Mouse (Mus musculus) spleen, adult 2 months (tissue): Measurements from ENCODE around the gene Cacna1f. TPM values are rescaled to one million over a fixed set of nuclear protein-coding genes. Genes with fewer than 3 reads are reported as not detected.
A peak's percentile ranks its signal among the peaks of the same experiment; 100 is the strongest.

ENCODE experiments used
- DNase-seq, 2 experiments: peaks; one replicate each; pipeline versions ENCODE4 v3.0.0 to v3.0.0-alpha.2; 2012 to 2021; ENCODE audit warnings: low spot score in 2 of 2, low read depth in 1 of 2
- H3K27ac ChIP-seq: fragments of 200-500 bp; 2 replicates; pipeline ENCODE4 v1.5.1; 2012; ENCODE audit warnings: low read length, inconsistent platforms; ENCODE audit not compliant: insufficient read depth
- H3K27me3 ChIP-seq: fragments of 200-500 bp; 2 replicates; pipeline ENCODE4 v1.6.1; 2012; ENCODE audit warnings: mild to moderate bottlenecking, moderate library complexity, low read length, inconsistent platforms; ENCODE audit not compliant: control insufficient read depth, insufficient read depth
- H3K36me3 ChIP-seq: fragments of 200-500 bp; 2 replicates; pipeline ENCODE4 v1.6.1; 2012; ENCODE audit warnings: mild to moderate bottlenecking, low read length, inconsistent platforms; ENCODE audit not compliant: control insufficient read depth, insufficient read depth
- H3K4me1 ChIP-seq: fragments of 200-500 bp; 2 replicates; pipeline ENCODE4 v1.6.1; 2011; ENCODE audit warnings: inconsistent platforms; ENCODE audit not compliant: control insufficient read depth, insufficient read depth, insufficient read length
- H3K4me3 ChIP-seq: fragments of 200-500 bp; 2 replicates; pipeline ENCODE4 v1.5.1; 2011; ENCODE audit warnings: mild to moderate bottlenecking, inconsistent platforms; ENCODE audit not compliant: insufficient read depth, insufficient read length; ENCODE audit errors: extremely low read depth
- CTCF ChIP-seq: fragments of 200-500 bp; IDR thresholded peaks from 2 replicates; pipeline ENCODE4 v1.5.1; 2011; ENCODE audit warnings: mild to moderate bottlenecking, inconsistent platforms; ENCODE audit not compliant: insufficient read depth, insufficient read length, insufficient replicate concordance; ENCODE audit errors: extremely low read depth
- POLR2A ChIP-seq: fragments of 200-500 bp; IDR thresholded peaks from 2 replicates; pipeline ENCODE4 v1.6.1; 2011; ENCODE audit warnings: low read depth, low read length, inconsistent platforms
- WGBS: fragments of 180-500 bp; shearing (Covaris S2); methylation state at CpG from one replicate; pipeline ENCODE4 v1.1.7; 2018; 5-methylcytosine and 5-hydroxymethylcytosine counted together
- polyA plus RNA-seq: library from polyadenylated mRNA; depleted of rRNA; stranded (reverse); fragments of >200 nt; gene quantifications from 2 replicates; pipeline ENCODE4 v1.2.3, GENCODE M21; 2012

Gene Cacna1f
- polyA plus RNA-seq, 1 experiment = 0.09 TPM

- DNase-seq = no peak
- TF ChIP-seq CTCF (no peak), POLR2A (no peak)
- Histone ChIP-seq H3K4me3 (no peak overlapping the region), H3K36me3 (peaks cover 12% of the 10 kb centered on the region), H3K27ac (no peak overlapping the region), H3K4me1 (no peaks in the 10 kb centered on the region), H3K27me3 (no peaks in the 10 kb centered on the region)
- 87% methylated on average over 11 of the region's 11 CpGs for WGBS
Measured at GRCm38 (mm10) chrX:7664791-7665190, 57.9 kb downstream of the Cacna1f start.

DNA sequence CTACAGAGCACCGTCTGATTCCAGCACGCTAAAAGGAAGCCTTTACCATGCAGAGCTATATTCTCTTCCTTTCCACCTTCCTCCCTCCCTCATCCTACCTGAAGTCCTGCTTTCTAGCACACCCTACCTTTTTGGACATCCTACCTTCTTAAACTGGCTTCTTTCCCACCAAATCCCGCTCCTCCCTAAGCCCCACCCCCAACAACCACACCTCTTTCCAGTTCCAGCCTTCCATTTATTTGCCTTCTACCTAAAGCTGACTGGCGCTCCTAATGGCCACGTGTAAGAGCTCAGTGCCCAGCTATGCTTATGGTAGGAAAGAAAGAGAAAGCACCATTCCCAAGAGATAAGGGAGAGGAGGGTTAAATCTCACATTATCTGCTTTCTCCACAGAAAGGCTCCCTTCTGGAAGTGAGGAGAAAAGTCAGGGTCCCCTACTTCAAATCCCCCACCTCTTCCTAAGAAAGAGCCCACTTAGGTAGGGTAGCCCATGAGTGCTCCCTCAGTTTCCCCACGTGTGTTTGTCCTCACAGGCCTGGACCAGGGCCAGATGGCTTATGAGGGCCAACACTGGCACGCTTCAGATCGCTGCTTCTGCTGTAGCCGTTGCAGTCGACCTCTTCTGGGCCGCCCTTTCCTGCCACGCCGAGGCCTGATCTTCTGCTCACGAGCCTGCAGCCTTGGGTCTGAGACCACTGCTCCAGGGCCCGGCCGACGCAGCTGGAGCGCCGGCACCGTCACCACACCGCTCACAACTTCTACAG, 59.0 kb downstream of the Cacna1f start:
- 84% methylated on average over 21 of the region's 21 CpGs for WGBS
- no peak for DNase-seq
- no peak overlapping the region for H3K27ac ChIP-seq
- no peak overlapping the region for H3K4me3 ChIP-seq
- no peaks in the 10 kb centered on the region for H3K27me3 ChIP-seq
- no peaks in the 10 kb centered on the region for H3K4me1 ChIP-seq
- H3K36me3 ChIP-seq = peaks cover 12% of the 10 kb centered on the region
- TF ChIP-seq CTCF = no peak
- TF ChIP-seq POLR2A = no peak

DNA sequence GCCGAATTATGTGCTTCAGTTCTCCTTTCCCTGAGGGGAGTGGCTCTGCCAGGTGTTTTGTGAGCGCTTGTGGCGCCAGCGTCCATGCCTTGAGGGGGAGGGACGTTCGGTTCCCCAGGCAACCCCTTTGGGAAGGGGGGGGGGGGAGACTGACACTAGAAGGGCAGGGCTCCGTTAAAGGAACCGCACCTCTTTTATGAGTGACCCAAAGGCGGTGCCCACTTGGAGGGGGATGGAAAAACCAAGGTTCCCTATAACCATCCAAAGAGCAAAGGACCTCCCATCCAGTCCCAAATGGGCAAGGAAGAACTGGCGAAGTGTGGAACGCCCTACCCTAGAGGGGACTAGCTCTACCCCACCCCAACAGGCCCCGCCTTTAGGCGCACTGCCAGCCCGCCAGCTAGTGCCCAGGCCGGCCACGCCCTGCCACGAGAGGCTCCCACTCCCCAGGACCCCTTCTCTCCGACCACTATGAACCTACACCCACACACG, 63.6 kb downstream of the Cacna1f start:
- Histone ChIP-seq H3K4me1 (peaks cover 7% of the 10 kb centered on the region; the same call in 1 of the 2 replicates), H3K36me3 (peaks cover 11% of the 10 kb centered on the region), H3K27ac (peak overlapping the region; percentile 88), H3K4me3 (peak overlapping the region; percentile 91), H3K27me3 (no peaks in the 10 kb centered on the region)
- TF ChIP-seq POLR2A = no peak
- TF ChIP-seq CTCF = no peak
- DNase-seq = peak; percentile 47 to 53
- 25% methylated on average over 19 of the region's 19 CpGs for WGBS

- Histone ChIP-seq H3K27me3 (no peaks in the 10 kb centered on the region), H3K4me1 (peaks cover 7% of the 10 kb centered on the region; the same call in 1 of the 2 replicates), H3K4me3 (peak within 1 kb of the TSS; percentile 91), H3K27ac (peak within 1 kb of the TSS; percentile 88), H3K36me3 (peaks cover 11% of the 10 kb centered on the region)
- DNase-seq = peak in 1 of 2 experiments; percentile 56
- TF ChIP-seq CTCF (no peak), POLR2A (no peak)
- 34% methylated on average over 36 of the region's 36 CpGs for WGBS
Measured at GRCm38 (mm10) chrX:7670921-7671623, 64.2 kb downstream of the Cacna1f start, which contains the start of gene Plp2. TSS of gene Plp2 (minus strand) at chrX:7671390.

GRCm38 (mm10) chrX:7672739-7673138, 65.9 kb downstream of the Cacna1f start:
- 46% methylated on average over 6 of the region's 6 CpGs for WGBS
- TF ChIP-seq POLR2A (no peak), CTCF (no peak)
- H3K36me3 ChIP-seq = no peaks in the 10 kb centered on the region; the same call in 1 of the 2 replicates
- H3K27me3 ChIP-seq = no peaks in the 10 kb centered on the region
- DNase-seq = no peak
- H3K27ac ChIP-seq = peak overlapping the region; percentile 47; the same call in 1 of the 2 replicates
- no peak overlapping the region for H3K4me3 ChIP-seq
- peaks cover 7% of the 10 kb centered on the region; the same call in 1 of the 2 replicates for H3K4me1 ChIP-seq

- no peaks in the 10 kb centered on the region for H3K27me3 ChIP-seq
- no peaks in the 10 kb centered on the region; the same call in 1 of the 2 replicates for H3K36me3 ChIP-seq
- WGBS = 28% methylated on average over 12 of the region's 12 CpGs
- H3K4me3 ChIP-seq = peak overlapping the region; percentile 55
- peaks cover 7% of the 10 kb centered on the region; the same call in 1 of the 2 replicates for H3K4me1 ChIP-seq
- peak in 1 of 2 experiments; percentile 58 for DNase-seq
- TF ChIP-seq CTCF = no peak
- no peak for TF ChIP-seq POLR2A
- peak overlapping the region; percentile 60 for H3K27ac ChIP-seq
Measured at GRCm38 (mm10) chrX:7673578-7674281, 66.8 kb downstream of the Cacna1f start.
